Mouse (Mus musculus) testis, postnatal 10 days (tissue): ENCODE results near the gene Olfr1193.
"Not testable (repeated sequence)": the region's sequence is repeated elsewhere in the genome, so short reads cannot be mapped to it uniquely, and the experiment has no call there.

Experiments
- DNase-seq: peaks from one replicate; pipeline ENCODE4 v3.0.0; 2021; ENCODE audit warnings: low spot score

Gene Olfr1193

GRCm38 (mm10) chr2:88675328-88675727 is at the start of gene Olfr1193:
TSS of gene Olfr1193 (plus strand) at chr2:88675628.
- DNase-seq, result not testable (repeated sequence)

GRCm38 (mm10) chr2:88640242-88640641 is 35.2 kb upstream of the Olfr1193 start, which contains the start of gene Olfr1191-ps1:
TSS of gene Olfr1191-ps1 (plus strand) at chr2:88640542.
- not testable (repeated sequence) for DNase-seq

- no peak for DNase-seq
Observed at GRCm38 (mm10) chr2:88648209-88648608, 27.2 kb upstream of the Olfr1193 start, which contains the start of gene Olfr1192-ps1. TSS of gene Olfr1192-ps1 (plus strand) at chr2:88648509.

GRCm38 (mm10) chr2:88689087-88689486 is 13.7 kb downstream of the Olfr1193 start, which contains the start of gene Olfr1195:
TSS of gene Olfr1195 (minus strand) at chr2:88689187.
- no peak for DNase-seq

- no peak for DNase-seq
Observed at GRCm38 (mm10) chr2:88704497-88704896, 29.1 kb downstream of the Olfr1193 start, which contains the start of gene Olfr1196. TSS of gene Olfr1196 (minus strand) at chr2:88704597.
